Mouse (Mus musculus): Measurements from ENCODE around the gene Dirc2.

Gene Dirc2

GRCm38 (mm10) chr16:35772598-35772997 is 3.4 kb upstream of the Dirc2 start:
- DNase-seq (ENCODE audit: low spot score), result no peak

GRCm38 (mm10) chr16:35771606-35772005 is 2.5 kb upstream of the Dirc2 start:
- DNase-seq (ENCODE audit: low spot score), result no peak

GRCm38 (mm10) chr16:35771141-35771540 is 2.0 kb upstream of the Dirc2 start:
- no peak for DNase-seq (ENCODE audit: low spot score)

GRCm38 (mm10) chr16:35769878-35770657 is 912 bp upstream of the Dirc2 start, which contains the start of gene Hspbap1:
Gene Hspbap1 (plus strand): TSS chr16:35770375.
- peak; percentile 80 for DNase-seq (ENCODE audit: low spot score)

- no peak for DNase-seq (ENCODE audit: low spot score)
Measured at GRCm38 (mm10) chr16:35768469-35768784, 729 bp downstream of the Dirc2 start.

GRCm38 (mm10) chr16:35766366-35766765 is 2.8 kb downstream of the Dirc2 start:
- no peak for DNase-seq (ENCODE audit: low spot score)

- no peak for DNase-seq (ENCODE audit: low spot score)
Measured at GRCm38 (mm10) chr16:35765449-35765848, 3.7 kb downstream of the Dirc2 start.

- DNase-seq (ENCODE audit: low spot score), result no peak
Measured at GRCm38 (mm10) chr16:35764941-35765340, 4.2 kb downstream of the Dirc2 start.

- no peak for DNase-seq (ENCODE audit: low spot score)
Measured at GRCm38 (mm10) chr16:35763590-35764296, 5.4 kb downstream of the Dirc2 start.

GRCm38 (mm10) chr16:35759401-35759800 is 9.8 kb downstream of the Dirc2 start:
- DNase-seq (ENCODE audit: low spot score), result no peak

- DNase-seq (ENCODE audit: low spot score), result no peak
Measured at GRCm38 (mm10) chr16:35756697-35757096, 12.5 kb downstream of the Dirc2 start.

GRCm38 (mm10) chr16:35755502-35756334 is 13.4 kb downstream of the Dirc2 start:
- no peak for DNase-seq (ENCODE audit: low spot score)

GRCm38 (mm10) chr16:35753926-35754325 is 15.2 kb downstream of the Dirc2 start:
- DNase-seq (ENCODE audit: low spot score), result no peak

- DNase-seq (ENCODE audit: low spot score), result no peak
Measured at GRCm38 (mm10) chr16:35751841-35752240, 17.3 kb downstream of the Dirc2 start.

GRCm38 (mm10) chr16:35749385-35749784 is 19.8 kb downstream of the Dirc2 start:
- DNase-seq (ENCODE audit: low spot score), result no peak

GRCm38 (mm10) chr16:35748237-35748603 is 20.9 kb downstream of the Dirc2 start:
- DNase-seq (ENCODE audit: low spot score), result no peak

- DNase-seq (ENCODE audit: low spot score), result no peak
Measured at GRCm38 (mm10) chr16:35747417-35748236, 21.5 kb downstream of the Dirc2 start.

- no peak for DNase-seq (ENCODE audit: low spot score)
Measured at GRCm38 (mm10) chr16:35742251-35742937, 26.8 kb downstream of the Dirc2 start.

GRCm38 (mm10) chr16:35741621-35742020 is 27.5 kb downstream of the Dirc2 start:
- no peak for DNase-seq (ENCODE audit: low spot score)

GRCm38 (mm10) chr16:35740943-35741342 is 28.2 kb downstream of the Dirc2 start:
- no peak for DNase-seq (ENCODE audit: low spot score)

GRCm38 (mm10) chr16:35740357-35740756 is 28.8 kb downstream of the Dirc2 start:
- DNase-seq (ENCODE audit: low spot score), result no peak
